Mouse (Mus musculus): ENCODE measurements around the gene Shisal2a. TPM values are rescaled to one million over a fixed set of nuclear protein-coding genes. Genes with fewer than 3 reads are reported as not detected.

Gene Shisal2a
- polyA plus RNA-seq, 1 experiment, result not detected

- Histone ChIP-seq H3K27ac (ENCODE audit: insufficient read depth, low read length) (peak overlapping the region; percentile 19; the same call in 1 of the 2 replicates), H3K4me1 (ENCODE audit: control insufficient read depth, insufficient read depth, low read length) (peaks cover 5% of the 10 kb centered on the region; the same call in 1 of the 2 replicates), H3K4me3 (ENCODE audit: insufficient read depth, low read length) (no peak overlapping the region)
- no peak for TF ChIP-seq CTCF (IDR thresholded peaks at IDR 0.05; ENCODE audit: borderline replicate concordance, insufficient read depth, low read length)
- no peak for TF ChIP-seq POLR2A (IDR thresholded peaks at IDR 0.05; ENCODE audit: low read depth, low read length)
Measured at GRCm38 (mm10) chr4:108380146-108380545, 3.0 kb downstream of the Shisal2a start.

GRCm38 (mm10) chr4:108379476-108379875 lies 3.7 kb downstream of the Shisal2a start:
- TF ChIP-seq POLR2A (IDR thresholded peaks at IDR 0.05; ENCODE audit: low read depth, low read length) (no peak), CTCF (IDR thresholded peaks at IDR 0.05; ENCODE audit: borderline replicate concordance, insufficient read depth, low read length) (no peak)
- Histone ChIP-seq H3K27ac (ENCODE audit: insufficient read depth, low read length) (no peak overlapping the region), H3K4me3 (ENCODE audit: insufficient read depth, low read length) (no peak overlapping the region), H3K4me1 (ENCODE audit: control insufficient read depth, insufficient read depth, low read length) (peaks cover 5% of the 10 kb centered on the region; the same call in 1 of the 2 replicates)

- Histone ChIP-seq H3K4me3 (ENCODE audit: insufficient read depth, low read length) (no peak overlapping the region), H3K27ac (ENCODE audit: insufficient read depth, low read length) (no peak overlapping the region)
Measured at GRCm38 (mm10) chr4:108372166-108372565, 11.0 kb downstream of the Shisal2a start.

GRCm38 (mm10) chr4:108371421-108371820 lies 11.7 kb downstream of the Shisal2a start:
- Histone ChIP-seq H3K27ac (ENCODE audit: insufficient read depth, low read length) (no peak overlapping the region), H3K4me3 (ENCODE audit: insufficient read depth, low read length) (no peak overlapping the region), H3K4me1 (ENCODE audit: control insufficient read depth, insufficient read depth, low read length) (no peaks in the 10 kb centered on the region)
- TF ChIP-seq CTCF (IDR thresholded peaks at IDR 0.05; ENCODE audit: borderline replicate concordance, insufficient read depth, low read length) (no peak), POLR2A (IDR thresholded peaks at IDR 0.05; ENCODE audit: low read depth, low read length) (no peak)

More at GRCm38 (mm10) chr4:108372166-108372565, 11.0 kb downstream of the Shisal2a start:
- TF ChIP-seq POLR2A (IDR thresholded peaks at IDR 0.05; ENCODE audit: low read depth, low read length) (no peak), CTCF (IDR thresholded peaks at IDR 0.05; ENCODE audit: borderline replicate concordance, insufficient read depth, low read length) (no peak)
- no peaks in the 10 kb centered on the region for H3K4me1 ChIP-seq (ENCODE audit: control insufficient read depth, insufficient read depth, low read length)

- TF ChIP-seq POLR2A (IDR thresholded peaks at IDR 0.05; ENCODE audit: low read depth, low read length) (no peak), CTCF (IDR thresholded peaks at IDR 0.05; ENCODE audit: borderline replicate concordance, insufficient read depth, low read length) (no peak)
- H3K4me1 ChIP-seq (ENCODE audit: control insufficient read depth, insufficient read depth, low read length), result no peaks in the 10 kb centered on the region
- H3K4me3 ChIP-seq (ENCODE audit: insufficient read depth, low read length), result no peak overlapping the region
- no peak overlapping the region for H3K27ac ChIP-seq (ENCODE audit: insufficient read depth, low read length)
Measured at GRCm38 (mm10) chr4:108370409-108370808, 12.7 kb downstream of the Shisal2a start.

- no peak overlapping the region for H3K4me3 ChIP-seq (ENCODE audit: insufficient read depth, low read length)
- no peak overlapping the region for H3K27ac ChIP-seq (ENCODE audit: insufficient read depth, low read length)
- no peaks in the 10 kb centered on the region for H3K4me1 ChIP-seq (ENCODE audit: control insufficient read depth, insufficient read depth, low read length)
- TF ChIP-seq POLR2A (IDR thresholded peaks at IDR 0.05; ENCODE audit: low read depth, low read length) (no peak), CTCF (IDR thresholded peaks at IDR 0.05; ENCODE audit: borderline replicate concordance, insufficient read depth, low read length) (no peak)
Measured at GRCm38 (mm10) chr4:108369254-108369653, 13.9 kb downstream of the Shisal2a start.

- Histone ChIP-seq H3K4me3 (ENCODE audit: insufficient read depth, low read length) (no peak overlapping the region), H3K27ac (ENCODE audit: insufficient read depth, low read length) (peak overlapping the region; percentile 63; the same call in 1 of the 2 replicates), H3K4me1 (ENCODE audit: control insufficient read depth, insufficient read depth, low read length) (peaks cover 10% of the 10 kb centered on the region; the same call in 1 of the 2 replicates)
- TF ChIP-seq CTCF (IDR thresholded peaks at IDR 0.05; ENCODE audit: borderline replicate concordance, insufficient read depth, low read length) (no peak), POLR2A (IDR thresholded peaks at IDR 0.05; ENCODE audit: low read depth, low read length) (no peak)
Measured at GRCm38 (mm10) chr4:108364111-108364476, 19.1 kb downstream of the Shisal2a start.

GRCm38 (mm10) chr4:108363355-108364110 lies 19.6 kb downstream of the Shisal2a start:
- H3K27ac ChIP-seq (ENCODE audit: insufficient read depth, low read length), result peak overlapping the region; percentile 63
- peaks cover 10% of the 10 kb centered on the region; the same call in 1 of the 2 replicates for H3K4me1 ChIP-seq (ENCODE audit: control insufficient read depth, insufficient read depth, low read length)
- no peak overlapping the region for H3K4me3 ChIP-seq (ENCODE audit: insufficient read depth, low read length)
- TF ChIP-seq POLR2A (IDR thresholded peaks at IDR 0.05; ENCODE audit: low read depth, low read length), result no peak
- TF ChIP-seq CTCF (IDR thresholded peaks at IDR 0.05; ENCODE audit: borderline replicate concordance, insufficient read depth, low read length), result no peak

- Histone ChIP-seq H3K4me3 (ENCODE audit: insufficient read depth, low read length) (no peak overlapping the region), H3K27ac (ENCODE audit: insufficient read depth, low read length) (peak overlapping the region; percentile 20), H3K4me1 (ENCODE audit: control insufficient read depth, insufficient read depth, low read length) (peaks cover 10% of the 10 kb centered on the region; the same call in 1 of the 2 replicates)
- TF ChIP-seq CTCF (IDR thresholded peaks at IDR 0.05; ENCODE audit: borderline replicate concordance, insufficient read depth, low read length), result no peak
- no peak for TF ChIP-seq POLR2A (IDR thresholded peaks at IDR 0.05; ENCODE audit: low read depth, low read length)
Measured at GRCm38 (mm10) chr4:108362321-108363261, 20.6 kb downstream of the Shisal2a start.
